Mouse (Mus musculus) right cerebral cortex, postnatal 4 days (tissue): Measurements from ENCODE around the gene Fthl17a.

Experiments
- DNase-seq: peaks from one replicate; pipeline ENCODE4 v3.0.0-alpha.2; 2022

The Fthl17a gene

DNA sequence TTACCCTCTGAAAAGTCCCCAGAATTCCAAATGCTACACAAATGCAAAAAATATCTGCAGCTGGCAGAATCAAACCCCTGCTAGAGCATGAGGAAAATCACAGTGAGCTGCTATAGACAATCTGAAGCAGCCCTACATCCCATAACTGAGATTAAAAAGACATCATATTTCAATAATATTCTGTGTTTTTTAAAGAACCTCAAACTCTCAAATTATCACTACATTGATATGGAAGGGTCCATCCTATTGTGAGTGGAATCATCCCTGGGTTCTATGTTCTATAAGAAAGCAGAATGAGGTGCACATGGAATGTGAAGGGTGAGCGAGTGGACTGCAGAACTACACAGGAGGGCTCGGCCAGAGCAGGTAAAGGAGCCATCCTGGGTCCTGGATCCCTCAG is at the start of gene Fthl17a:
TSS of gene Fthl17a (plus strand) at position 301 of the 400 bp plus-strand sequence.
- no peak for DNase-seq

DNA sequence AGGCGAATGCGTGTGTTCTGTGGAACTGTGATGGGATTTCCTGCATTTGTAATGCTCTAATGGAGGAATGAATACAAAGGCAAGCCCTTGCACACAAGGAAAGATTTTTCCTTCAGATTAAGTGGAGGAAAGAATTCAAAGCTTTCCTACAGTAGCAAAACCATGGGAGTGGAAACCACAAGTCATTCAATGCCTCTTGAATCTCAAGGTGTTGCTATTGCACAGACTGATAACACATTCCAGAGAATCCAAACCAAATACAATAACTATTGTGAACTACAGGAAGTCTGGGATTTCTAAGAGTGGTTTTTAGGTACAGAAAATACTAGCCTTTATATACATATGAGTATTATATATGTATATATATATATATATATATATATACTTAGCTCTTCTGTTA is 42.5 kb upstream of the Fthl17a start:
- no peak for DNase-seq

DNA sequence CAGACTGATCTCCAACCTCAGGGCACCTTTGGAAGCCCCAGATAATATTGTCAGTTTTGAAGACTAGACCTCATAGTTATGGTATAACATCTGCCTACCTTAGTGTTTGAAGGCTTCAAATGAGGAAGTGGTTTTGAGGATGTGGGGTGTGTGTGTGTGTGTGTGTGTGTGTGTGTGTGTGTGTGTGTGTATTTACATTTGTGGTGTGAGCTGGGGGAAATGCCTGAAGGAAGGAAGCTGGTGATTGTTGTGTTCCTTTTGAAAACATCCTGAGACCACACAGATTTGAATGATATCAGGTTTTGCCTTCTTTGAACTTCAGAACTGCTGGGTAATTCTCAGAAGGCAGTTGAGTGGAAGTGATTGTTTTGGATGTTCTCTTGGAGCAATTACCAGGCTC is 22.6 kb upstream of the Fthl17a start:
- no peak for DNase-seq

DNA sequence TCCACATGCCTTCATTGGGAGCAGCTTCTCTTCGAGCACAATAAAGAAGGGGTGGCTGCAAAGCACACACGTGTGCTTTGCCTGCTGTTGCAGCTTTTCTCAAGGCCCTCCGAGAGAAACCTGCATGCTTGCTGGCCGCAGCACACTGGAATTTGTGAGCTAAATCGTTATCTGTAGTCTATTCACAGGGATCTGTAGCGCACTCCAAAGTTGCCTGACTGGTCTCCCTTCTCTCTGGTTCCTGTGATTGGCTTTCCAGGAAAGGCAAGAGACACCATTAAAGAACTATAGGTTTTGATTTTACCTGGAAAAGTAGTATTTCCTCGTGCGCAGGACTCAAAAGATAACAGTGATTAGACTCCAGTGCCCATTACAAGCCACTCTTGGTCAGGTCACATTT is 22.3 kb downstream of the Fthl17a start:
- DNase-seq = no peak

DNA sequence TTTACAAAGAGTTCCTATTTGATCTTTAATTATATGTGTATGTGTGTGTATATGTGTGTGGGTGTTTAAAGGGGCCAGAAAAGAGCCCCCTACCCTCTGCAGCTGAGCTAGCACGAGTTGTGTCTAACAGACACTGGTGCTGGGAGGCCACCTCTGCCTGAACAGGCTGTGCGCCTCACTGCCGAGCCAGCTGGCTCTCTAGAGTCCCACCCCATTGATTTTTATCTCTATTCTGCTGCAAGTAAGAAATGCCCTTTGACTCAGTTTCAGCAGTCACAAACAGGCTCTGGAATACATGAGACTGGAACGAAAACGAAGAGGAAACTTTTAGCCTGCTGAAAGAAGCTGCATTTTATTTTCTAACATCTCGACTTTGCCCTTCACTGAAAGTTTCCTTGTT is 22.8 kb downstream of the Fthl17a start:
- no peak for DNase-seq

DNA sequence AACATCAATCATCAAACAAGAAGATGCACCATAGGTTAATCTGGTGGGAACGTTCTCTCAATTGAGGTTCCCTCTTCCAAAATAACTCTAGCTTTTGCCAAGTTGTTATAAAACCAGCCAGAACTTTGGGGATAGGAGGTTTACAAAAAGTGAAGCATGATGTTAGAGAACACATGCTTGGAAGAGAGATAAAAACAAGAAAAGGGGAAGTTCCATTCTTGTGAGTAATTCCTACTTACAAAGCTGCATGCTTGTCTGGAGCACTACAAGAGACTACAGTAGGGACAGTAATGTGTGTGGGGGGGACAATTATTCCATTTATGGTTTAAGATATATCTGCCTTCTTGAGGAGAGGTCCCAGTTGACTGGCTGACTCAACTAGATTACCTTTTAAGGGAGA is 40.4 kb downstream of the Fthl17a start:
- DNase-seq = no peak

DNA sequence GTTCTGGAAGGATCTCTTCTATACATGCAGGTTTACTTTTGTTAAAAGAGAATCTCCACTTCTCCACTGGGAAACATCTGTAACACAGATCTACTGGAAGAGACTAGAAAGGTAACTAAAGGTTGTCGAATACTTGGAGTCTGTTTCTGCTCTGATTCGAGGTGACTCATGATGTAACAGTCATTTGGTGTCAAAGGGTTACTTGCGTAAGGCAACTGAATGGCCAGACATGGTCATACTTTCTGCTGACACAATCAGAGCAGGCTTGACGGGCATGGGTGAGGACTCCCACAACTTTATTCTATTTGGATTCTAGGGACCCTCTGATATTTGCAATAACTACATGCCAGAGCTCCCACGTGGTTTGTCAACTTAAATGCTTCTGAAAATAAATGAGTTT is 43.3 kb downstream of the Fthl17a start:
- DNase-seq = no peak

DNA sequence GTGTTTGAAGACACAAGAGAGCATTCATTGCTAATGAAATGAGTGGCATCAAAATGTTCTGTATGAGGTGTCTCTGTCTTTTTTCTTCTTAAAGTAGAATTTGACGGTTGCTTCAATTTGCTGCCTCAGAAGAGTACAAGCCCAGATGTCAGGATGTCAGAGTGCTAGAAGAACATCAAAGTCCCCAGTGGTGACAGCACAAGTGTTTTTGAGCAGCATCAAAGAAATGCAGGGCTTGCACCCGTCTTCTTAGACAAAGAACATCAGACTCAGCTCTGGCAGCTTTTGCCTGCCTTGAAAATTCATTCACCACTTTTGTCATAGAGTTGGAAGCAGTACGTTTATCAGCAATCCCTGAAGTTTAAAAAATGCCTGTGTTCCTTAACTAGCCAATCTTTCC is 44.5 kb downstream of the Fthl17a start:
- no peak for DNase-seq

DNA sequence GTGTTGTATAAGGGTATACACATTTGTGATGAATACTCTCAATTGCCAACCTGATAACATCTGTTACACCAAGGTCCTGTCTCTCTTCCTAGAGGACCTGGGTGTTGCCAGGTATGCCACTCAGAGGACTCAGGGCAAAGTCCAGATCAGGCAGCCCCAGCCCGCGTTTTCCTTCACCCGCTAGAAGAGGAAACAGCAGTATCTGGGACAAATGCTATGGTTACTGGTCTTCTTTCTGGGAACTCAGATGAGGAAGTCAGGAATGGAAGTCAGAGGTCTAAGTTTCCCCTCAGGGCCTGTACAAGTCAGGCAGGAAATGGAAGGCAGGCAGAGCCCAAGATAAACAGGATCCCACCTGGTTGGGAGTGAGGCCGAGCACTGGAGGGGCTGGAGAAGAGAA is 55.2 kb downstream of the Fthl17a start:
- DNase-seq = no peak

DNA sequence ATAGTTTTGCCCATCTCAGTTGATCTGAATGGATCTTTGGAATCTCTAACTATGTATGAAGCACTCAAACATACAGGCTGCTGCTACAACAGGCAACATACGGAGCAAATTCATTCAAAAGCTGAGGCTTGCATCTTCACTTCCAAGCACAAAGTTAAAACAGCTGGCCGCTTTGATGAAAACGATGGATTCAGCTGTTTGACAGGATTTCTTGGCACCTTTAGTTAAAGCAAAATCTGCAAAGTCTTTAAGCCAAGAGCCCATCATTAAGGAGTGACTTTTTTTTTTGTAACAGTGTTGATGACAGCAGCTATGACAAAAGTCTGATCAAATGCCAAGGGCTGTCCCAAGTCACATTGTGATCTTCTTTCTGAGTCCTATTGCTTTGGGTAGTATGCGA is 69.1 kb downstream of the Fthl17a start:
- no peak for DNase-seq

DNA sequence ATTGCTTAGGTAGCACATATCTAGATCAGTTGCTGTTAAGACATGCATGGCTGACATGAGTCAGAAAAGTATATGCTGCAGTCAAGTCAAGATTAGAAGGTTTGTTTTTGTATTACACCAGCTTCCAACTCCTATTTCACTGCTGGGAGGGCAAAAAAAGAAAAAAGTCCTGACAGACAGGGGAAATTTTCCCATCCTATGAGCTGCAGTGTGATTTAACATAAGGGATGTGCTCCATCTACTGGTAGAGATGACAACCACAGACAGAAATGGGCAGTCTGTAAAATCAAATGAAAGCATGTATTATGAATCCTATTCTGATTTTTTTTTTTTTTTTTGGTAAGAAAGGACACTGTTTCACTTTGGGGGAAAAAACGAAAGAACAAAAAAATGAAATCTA is 69.7 kb downstream of the Fthl17a start:
- no peak for DNase-seq
